9 mouse cellular contexts compared by ENCODE assay signal in genomic region chr9:59565600-59565999, GRCm38 (mm10). TPM values are rescaled to one million over a fixed set of nuclear protein-coding genes. Genes with fewer than 3 reads are reported as not detected.
A peak's percentile ranks its signal among the peaks of the same experiment; 100 is the strongest.
DNase-seq lines count a peak whose midpoint lies in the region; ATAC-seq and TF ChIP-seq lines count a peak whose summit lies in the region.
"Had no signal": no experiment of that assay in that cellular context is flagged by ENCODE, and none has a peak within 500 bp of the region (broad histone marks: within the 10 kb centered on the region; RNA-seq: fewer than 3 reads in every experiment).

No protein-coding gene starts in this region.

- no peaks in the 10 kb centered on the region for H3K27me3 ChIP-seq in hindbrain, embryonic 14.5 days (ENCODE audit: control insufficient read depth, insufficient read depth, low read length)
- no peaks in the 10 kb centered on the region; the same call in 1 of the 2 replicates for H3K27me3 ChIP-seq in hindbrain, embryonic 12.5 days
- H3K27me3 ChIP-seq in hindbrain, postnatal 0 days (ENCODE audit: insufficient read depth, low read length) = no peaks in the 10 kb centered on the region
- H3K27me3 ChIP-seq in limb, embryonic 12.5 days = no peaks in the 10 kb centered on the region
- no peaks in the 10 kb centered on the region for H3K27me3 ChIP-seq in neural tube, embryonic 11.5 days (ENCODE audit: control insufficient read depth, insufficient read depth, low read length)
- H3K27me3 ChIP-seq: embryonic facial prominence, embryonic 13.5 days had no signal

- no peak overlapping the region for H3K4me3 ChIP-seq in hindbrain, embryonic 14.5 days (replicated peaks; ENCODE audit: low read length)
- no peak overlapping the region for H3K4me3 ChIP-seq in hindbrain, embryonic 12.5 days
- H3K4me3 ChIP-seq in embryonic fibroblast, embryonic 13.5 days (ENCODE audit: insufficient read depth, low read length) = no peak overlapping the region
- H3K4me3 ChIP-seq in hindbrain, postnatal 0 days (ENCODE audit: low read length) = no peak overlapping the region
- no peak overlapping the region for H3K4me3 ChIP-seq in limb, embryonic 12.5 days (replicated peaks)
- no peak overlapping the region for H3K4me3 ChIP-seq in neural tube, embryonic 11.5 days (ENCODE audit: low read depth, low read length)
- H3K4me3 ChIP-seq: embryonic facial prominence, embryonic 13.5 days had no signal

- peak; percentile 90; the same call in 1 of the 2 replicates for TF ChIP-seq CTCF in embryonic fibroblast, embryonic 13.5 days (IDR thresholded peaks at IDR 0.05; ENCODE audit: borderline replicate concordance, insufficient read depth, low read length)
- peak; percentile 78 for TF ChIP-seq CTCF in hindbrain, postnatal 0 days (IDR thresholded peaks at IDR 0.05; ENCODE audit: low read depth)

- DNase-seq in hindbrain, embryonic 14.5 days (ENCODE audit: low spot score) = peak; percentile 69
- DNase-seq in adrenal gland, postnatal 36 days = peak; percentile 90 to 93
- peak; percentile 71 for DNase-seq in hindbrain, postnatal 0 days (ENCODE audit: low spot score)
- peak; percentile 66 for DNase-seq in neural tube, embryonic 11.5 days (ENCODE audit: low spot score)
- peak; percentile 88 for DNase-seq in testis, postnatal 10 days (ENCODE audit: low spot score)

- H3K9me3 ChIP-seq in hindbrain, embryonic 14.5 days (ENCODE audit: control insufficient read depth, low read length) = no peaks in the 10 kb centered on the region
- H3K9me3 ChIP-seq in hindbrain, embryonic 12.5 days (replicated peaks) = no peaks in the 10 kb centered on the region
- H3K9me3 ChIP-seq in hindbrain, postnatal 0 days (ENCODE audit: low read length) = no peaks in the 10 kb centered on the region
- H3K9me3 ChIP-seq in limb, embryonic 12.5 days = no peaks in the 10 kb centered on the region
- H3K9me3 ChIP-seq in neural tube, embryonic 11.5 days (ENCODE audit: control insufficient read depth, low read length) = no peaks in the 10 kb centered on the region
- H3K9me3 ChIP-seq: embryonic facial prominence, embryonic 13.5 days had no signal

- no peak for ATAC-seq in hindbrain, embryonic 14.5 days (ENCODE audit: low FRiP score)
- no peak for ATAC-seq in hindbrain, embryonic 12.5 days (ENCODE audit: low FRiP score)
- ATAC-seq in hindbrain, postnatal 0 days = peak; percentile 71; the same call in 1 of the 2 replicates
- 0 out of 2 replicates have a peak, but pooled peaks have one; percentile 55 for ATAC-seq in limb, embryonic 12.5 days (ENCODE audit: insufficient number of reproducible peaks, insufficient read depth, low FRiP score, low TSS enrichment, low read depth)
- no peak for ATAC-seq in neural tube, embryonic 11.5 days (ENCODE audit: insufficient read depth, low FRiP score, low TSS enrichment)

- 24% methylated on average over 4 of the region's 4 CpGs for WGBS in hindbrain, embryonic 14.5 days
- WGBS in hindbrain, embryonic 12.5 days = 27% methylated on average over 4 of the region's 4 CpGs
- WGBS in hindbrain, postnatal 0 days = 28% methylated on average over 4 of the region's 4 CpGs
- WGBS in limb, embryonic 12.5 days = 34% methylated on average over 4 of the region's 4 CpGs
- WGBS in neural tube, embryonic 11.5 days = 28% methylated on average over 4 of the region's 4 CpGs

- no peak overlapping the region for H3K27ac ChIP-seq in hindbrain, embryonic 14.5 days
- H3K27ac ChIP-seq in hindbrain, embryonic 12.5 days = no peak overlapping the region
- no peak overlapping the region for H3K27ac ChIP-seq in embryonic fibroblast, embryonic 13.5 days (ENCODE audit: insufficient read depth, low read length)
- H3K27ac ChIP-seq in hindbrain, postnatal 0 days = no peak overlapping the region
- H3K27ac ChIP-seq in limb, embryonic 12.5 days = no peak overlapping the region
- H3K27ac ChIP-seq in neural tube, embryonic 11.5 days (ENCODE audit: low read depth, low read length) = no peak overlapping the region
- H3K27ac ChIP-seq: embryonic facial prominence, embryonic 13.5 days had no signal

- H3K9ac ChIP-seq in hindbrain, embryonic 14.5 days = no peak overlapping the region
- H3K9ac ChIP-seq in hindbrain, embryonic 12.5 days = no peak overlapping the region
- H3K9ac ChIP-seq in hindbrain, postnatal 0 days (replicated peaks; ENCODE audit: low read length) = no peak overlapping the region
- no peak overlapping the region for H3K9ac ChIP-seq in limb, embryonic 12.5 days (replicated peaks)
- no peak overlapping the region for H3K9ac ChIP-seq in neural tube, embryonic 11.5 days (ENCODE audit: low read length)
- H3K9ac ChIP-seq: embryonic facial prominence, embryonic 13.5 days had no signal

- H3K4me1 ChIP-seq in hindbrain, embryonic 14.5 days (replicated peaks; ENCODE audit: control insufficient read depth, insufficient read depth, low read length) = no peaks in the 10 kb centered on the region
- 0 out of 2 replicates have a peak, but pooled peaks cover 2% of the 10 kb centered on the region for H3K4me1 ChIP-seq in hindbrain, embryonic 12.5 days
- no peaks in the 10 kb centered on the region for H3K4me1 ChIP-seq in embryonic fibroblast, embryonic 13.5 days (ENCODE audit: control insufficient read depth, insufficient read depth, low read length)
- H3K4me1 ChIP-seq in hindbrain, postnatal 0 days (ENCODE audit: insufficient read depth, low read length) = no peaks in the 10 kb centered on the region
- H3K4me1 ChIP-seq in limb, embryonic 12.5 days (replicated peaks) = 0 out of 2 replicates have a peak, but pooled peaks cover 3% of the 10 kb centered on the region
- H3K4me1 ChIP-seq in neural tube, embryonic 11.5 days (ENCODE audit: control insufficient read depth, insufficient read depth, low read length) = no peaks in the 10 kb centered on the region
- H3K4me1 ChIP-seq: embryonic facial prominence, embryonic 13.5 days had no signal

- peaks cover 46% of the 10 kb centered on the region for H3K36me3 ChIP-seq in hindbrain, embryonic 14.5 days (replicated peaks; ENCODE audit: control insufficient read depth, insufficient read depth)
- H3K36me3 ChIP-seq in hindbrain, embryonic 12.5 days = peaks cover 37% of the 10 kb centered on the region
- H3K36me3 ChIP-seq in hindbrain, postnatal 0 days (ENCODE audit: insufficient read depth, low read length) = peaks cover 40% of the 10 kb centered on the region
- H3K36me3 ChIP-seq in limb, embryonic 12.5 days = peaks cover 47% of the 10 kb centered on the region
- peaks cover 5% of the 10 kb centered on the region for H3K36me3 ChIP-seq in neural tube, embryonic 11.5 days (ENCODE audit: control insufficient read depth, insufficient read depth, low read length)

- TF ChIP-seq POLR2A in embryonic fibroblast, embryonic 13.5 days (IDR thresholded peaks at IDR 0.05; ENCODE audit: low read depth, low read length) = no peak

- H3K4me2 ChIP-seq in hindbrain, embryonic 14.5 days (replicated peaks) = no peak overlapping the region
- no peak overlapping the region for H3K4me2 ChIP-seq in hindbrain, embryonic 12.5 days (replicated peaks)
- H3K4me2 ChIP-seq in hindbrain, postnatal 0 days (ENCODE audit: low read depth, low read length) = no peak overlapping the region
- H3K4me2 ChIP-seq in limb, embryonic 12.5 days = no peak overlapping the region
- no peak overlapping the region for H3K4me2 ChIP-seq in neural tube, embryonic 11.5 days (ENCODE audit: low read depth)
- H3K4me2 ChIP-seq: embryonic facial prominence, embryonic 13.5 days had no signal

RNA-seq across cellular contexts. Expression of gene Celf6, which starts 12.1 kb away (rescaled TPM):
- 35.8 and 36.0 TPM in 2 replicates for polyA plus RNA-seq in hindbrain, embryonic 14.5 days (2014; fragmentation: Nextera tagmentation; extraction: Ambion mirVana)
- polyA plus RNA-seq in hindbrain, embryonic 12.5 days (2016; fragmentation: Nextera tagmentation; extraction: Ambion mirVana) = 20.7 and 21.5 TPM in 2 replicates
- total RNA-seq in adrenal gland, postnatal 36 days (2021) = 1 to 10 TPM; 3.6 to 4.4 TPM
- polyA plus RNA-seq in embryonic fibroblast, embryonic 13.5 days (2011; ENCODE audit: insufficient read length, low read depth, missing spikeins) = not detected in 2 replicates
- 82.3 and 91.7 TPM in 2 replicates for total RNA-seq in hindbrain, postnatal 0 days (2014; rRNA removed)
- 40.1 and 40.9 TPM in 2 replicates for polyA plus RNA-seq in hindbrain, postnatal 0 days (2015; fragmentation: Nextera tagmentation; extraction: Ambion mirVana)
- 0.26 and 0.39 TPM in 2 replicates for polyA plus RNA-seq in limb, embryonic 12.5 days (2016; fragmentation: Nextera tagmentation; extraction: Ambion mirVana)
- 6.1 and 6.3 TPM in 2 replicates for polyA plus RNA-seq in neural tube, embryonic 11.5 days (2014; fragmentation: Nextera tagmentation; extraction: Ambion mirVana)

RNA-seq across cellular contexts. Expression of gene Tmem202, which starts 26.0 kb away (rescaled TPM):
- polyA plus RNA-seq in hindbrain, embryonic 14.5 days (2014; fragmentation: Nextera tagmentation; extraction: Ambion mirVana) = 0.91 and 0.96 TPM in 2 replicates
- not detected in 2 replicates for polyA plus RNA-seq in hindbrain, embryonic 12.5 days (2016; fragmentation: Nextera tagmentation; extraction: Ambion mirVana)
- total RNA-seq in adrenal gland, postnatal 36 days (2021) = 1 to 10 TPM; 3.6 to 4.1 TPM
- polyA plus RNA-seq in embryonic fibroblast, embryonic 13.5 days (2011; ENCODE audit: insufficient read length, low read depth, missing spikeins) = 2.3 and 2.4 TPM in 2 replicates
- total RNA-seq in hindbrain, postnatal 0 days (2014; rRNA removed) = 1.5 and 3.7 TPM in 2 replicates
- 1.1 and 1.6 TPM in 2 replicates for polyA plus RNA-seq in hindbrain, postnatal 0 days (2015; fragmentation: Nextera tagmentation; extraction: Ambion mirVana)
- polyA plus RNA-seq in limb, embryonic 12.5 days (2016; fragmentation: Nextera tagmentation; extraction: Ambion mirVana) = 0.19 TPM in 1 of 2 replicates, not detected in the other
- not detected in 2 replicates for polyA plus RNA-seq in neural tube, embryonic 11.5 days (2014; fragmentation: Nextera tagmentation; extraction: Ambion mirVana)
- polyA plus RNA-seq: embryonic facial prominence, embryonic 13.5 days had no signal

RNA-seq across cellular contexts. Expression of gene Hexa, which starts 26.3 kb away (rescaled TPM):
- polyA plus RNA-seq in hindbrain, embryonic 14.5 days (2014; fragmentation: Nextera tagmentation; extraction: Ambion mirVana) = 66.6 and 67.2 TPM in 2 replicates
- polyA plus RNA-seq in hindbrain, embryonic 12.5 days (2016; fragmentation: Nextera tagmentation; extraction: Ambion mirVana) = 54.6 and 60.6 TPM in 2 replicates
- total RNA-seq in adrenal gland, postnatal 36 days (2021) = 100 to 1,000 TPM; 111 to 147 TPM
- 144 TPM in 2 replicates for polyA plus RNA-seq in embryonic fibroblast, embryonic 13.5 days (2011; ENCODE audit: insufficient read length, low read depth, missing spikeins)
- total RNA-seq in hindbrain, postnatal 0 days (2014; rRNA removed) = 52.9 and 54.8 TPM in 2 replicates
- polyA plus RNA-seq in hindbrain, postnatal 0 days (2015; fragmentation: Nextera tagmentation; extraction: Ambion mirVana) = 52.7 and 53.1 TPM in 2 replicates
- 49.7 and 53.0 TPM in 2 replicates for polyA plus RNA-seq in limb, embryonic 12.5 days (2016; fragmentation: Nextera tagmentation; extraction: Ambion mirVana)
- polyA plus RNA-seq in neural tube, embryonic 11.5 days (2014; fragmentation: Nextera tagmentation; extraction: Ambion mirVana) = 43.2 and 49.9 TPM in 2 replicates

RNA-seq across cellular contexts. Expression of gene Parp6, which starts 51.5 kb away (rescaled TPM):
- 216 and 219 TPM in 2 replicates for polyA plus RNA-seq in hindbrain, embryonic 14.5 days (2014; fragmentation: Nextera tagmentation; extraction: Ambion mirVana)
- 127 TPM in 2 replicates for polyA plus RNA-seq in hindbrain, embryonic 12.5 days (2016; fragmentation: Nextera tagmentation; extraction: Ambion mirVana)
- total RNA-seq in adrenal gland, postnatal 36 days (2021) = 10 to 100 TPM; 26.5 TPM
- 30.5 and 32.4 TPM in 2 replicates for polyA plus RNA-seq in embryonic fibroblast, embryonic 13.5 days (2011; ENCODE audit: insufficient read length, low read depth, missing spikeins)
- total RNA-seq in hindbrain, postnatal 0 days (2014; rRNA removed) = 123 and 129 TPM in 2 replicates
- polyA plus RNA-seq in hindbrain, postnatal 0 days (2015; fragmentation: Nextera tagmentation; extraction: Ambion mirVana) = 136 and 156 TPM in 2 replicates
- polyA plus RNA-seq in limb, embryonic 12.5 days (2016; fragmentation: Nextera tagmentation; extraction: Ambion mirVana) = 29.7 and 31.1 TPM in 2 replicates
- 107 and 135 TPM in 2 replicates for polyA plus RNA-seq in neural tube, embryonic 11.5 days (2014; fragmentation: Nextera tagmentation; extraction: Ambion mirVana)

Comparison
In these comparisons a context has a peak if more than half of its experiments do, and no peak if none do; other contexts are left out.
1. ATAC-seq: peak in hindbrain, postnatal 0 days (single experiment) and limb, embryonic 12.5 days (single experiment); none in hindbrain, embryonic 14.5 days (single experiment), hindbrain, embryonic 12.5 days (single experiment) and neural tube, embryonic 11.5 days (single experiment).
2. Peak in every context shown above with its lines, with median percentiles within 50 percentile points of each other: DNase-seq.